Mouse (Mus musculus): Measurements from ENCODE around the gene Gm1553. TPM values are rescaled to one million over a fixed set of nuclear protein-coding genes. Genes with fewer than 3 reads are reported as not detected.

Gene Gm1553
- not detected for total RNA-seq (2021)
- long read RNA-seq, experiment 1: 0 reads
- long read RNA-seq, experiment 2: 0 reads

GRCm38 (mm10) chr10:82492518-82492917, at the start of gene Gm1553:
Gene Gm1553 (minus strand): TSS chr10:82492618.
- DNase-seq (ENCODE audit: low spot score in 2 of 2): no peak

Other genes with a start within 250 kb of the Gm1553 start
- gene 4932415D10Rik, start 176.0 kb downstream of the Gm1553 start, total RNA-seq (2021): not detected
- gene Gm4924, start 138.4 kb downstream of the Gm1553 start, total RNA-seq (2021): 1 to 10 TPM; 8.7 to 9.4 TPM
- gene 1190007I07Rik, start 130.6 kb upstream of the Gm1553 start, total RNA-seq (2021): 10 to 100 TPM; 33.5 to 35.8 TPM
- 10 to 100 TPM; 53.0 to 63.8 TPM for gene Tdg, start 137.2 kb upstream of the Gm1553 start, total RNA-seq (2021)
- gene Glt8d2, start 198.0 kb upstream of the Gm1553 start, total RNA-seq (2021): 1 to 10 TPM; 2.5 to 3.2 TPM
- gene Hcfc2, start 203.5 kb upstream of the Gm1553 start, total RNA-seq (2021): 10 to 100 TPM; 27.9 to 28.5 TPM